Mouse (Mus musculus): ENCODE results near the gene Zp3. TPM values are rescaled to one million over a fixed set of nuclear protein-coding genes. Genes with fewer than 3 reads are reported as not detected.
A peak's percentile ranks its signal among the peaks of the same experiment; 100 is the strongest.

Zp3 gene
- polyA plus RNA-seq, 1 experiment, result not detected

DNA sequence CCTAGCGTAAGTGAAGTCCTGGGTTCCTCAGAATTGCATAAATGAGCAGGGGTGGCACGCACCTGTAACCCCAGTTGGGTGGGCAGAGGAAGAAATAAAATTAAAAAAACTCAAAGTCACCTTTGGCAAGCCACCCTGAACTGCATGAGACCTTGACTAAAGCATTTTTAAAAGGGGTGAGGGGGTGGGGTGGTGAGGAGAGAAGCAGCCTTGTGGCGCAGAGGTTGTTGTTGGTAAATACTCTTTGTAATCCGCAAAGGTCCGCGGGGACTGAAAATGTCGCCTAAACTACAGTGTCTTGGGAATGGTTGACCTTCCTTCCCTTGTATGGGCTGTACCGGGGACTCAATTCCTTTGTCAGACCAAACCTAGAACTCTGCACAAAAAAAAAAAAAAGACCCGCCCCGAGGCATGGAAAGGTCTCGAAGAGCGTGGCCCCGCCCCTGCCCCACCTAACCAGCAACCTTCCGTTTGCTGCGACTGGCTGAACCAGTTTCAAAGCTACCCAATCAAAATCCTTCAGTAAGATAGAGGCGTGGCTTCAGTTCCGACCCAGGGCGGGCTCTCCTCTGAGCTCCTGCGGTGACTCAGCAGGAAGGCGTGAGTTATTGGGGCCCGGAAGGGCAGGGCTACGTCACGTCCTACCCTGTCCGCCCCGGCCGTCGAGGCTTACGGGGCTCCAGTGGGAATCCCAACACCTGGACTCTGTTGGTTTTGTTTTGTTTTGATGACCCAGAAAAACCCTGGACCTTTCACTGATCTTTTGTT lies 22.5 kb upstream of the Zp3 start:
- no peak for TF ChIP-seq MYOG (IDR thresholded peaks at IDR 0.05; ENCODE audit: control insufficient read depth, extremely low read depth, insufficient read length)
- peak; percentile 71 for TF ChIP-seq MAX (IDR thresholded peaks at IDR 0.05)
- H3K36me3 ChIP-seq (ENCODE audit: control insufficient read depth, insufficient read depth), result no peaks in the 10 kb centered on the region
- H3K79me3 ChIP-seq (ENCODE audit: low read depth), result no peaks in the 10 kb centered on the region
- no peak overlapping the region for H3K4me3 ChIP-seq (ENCODE audit: insufficient read depth, poor library complexity, severe bottlenecking)
- no peak overlapping the region for H3ac ChIP-seq (ENCODE audit: control insufficient read depth, insufficient read length, low read depth)
- no peaks in the 10 kb centered on the region for H3K27me3 ChIP-seq (ENCODE audit: control insufficient read depth, insufficient read depth, insufficient read length)
- peaks cover 10% of the 10 kb centered on the region for H3K79me2 ChIP-seq (ENCODE audit: control insufficient read depth, insufficient read depth)

DNA sequence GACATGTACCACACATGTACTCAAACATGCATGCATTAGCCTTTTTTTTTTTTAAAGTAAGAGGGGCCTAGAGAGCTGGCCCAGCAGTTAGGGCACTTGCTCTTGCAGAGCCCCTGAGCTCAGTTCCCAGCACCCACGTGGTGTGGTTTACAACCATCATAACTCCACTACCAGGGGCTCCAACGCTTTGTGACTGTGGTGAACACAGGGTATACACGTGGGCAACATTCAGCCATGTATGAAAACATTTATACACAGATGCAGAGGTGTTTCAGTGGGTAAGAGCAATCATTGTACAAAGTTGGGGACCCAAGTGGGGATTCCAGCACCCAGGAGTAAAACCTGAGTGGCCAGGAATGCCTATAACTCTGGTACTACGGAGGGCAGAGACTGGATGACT lies 21.5 kb upstream of the Zp3 start:
- peaks cover 10% of the 10 kb centered on the region for H3K79me2 ChIP-seq (ENCODE audit: control insufficient read depth, insufficient read depth)
- H3K4me3 ChIP-seq (ENCODE audit: insufficient read depth, poor library complexity, severe bottlenecking), result no peak overlapping the region
- no peaks in the 10 kb centered on the region for H3K27me3 ChIP-seq (ENCODE audit: control insufficient read depth, insufficient read depth, insufficient read length)
- TF ChIP-seq CEBPB (IDR thresholded peaks at IDR 0.05; ENCODE audit: low read depth) (no peak), USF1 (IDR thresholded peaks at IDR 0.05; ENCODE audit: low read depth) (no peak), MYOD1 (IDR thresholded peaks at IDR 0.05; ENCODE audit: control insufficient read depth, insufficient read length, low read depth) (no peak), CTCF (IDR thresholded peaks at IDR 0.05; ENCODE audit: control insufficient read depth, insufficient read depth, insufficient read length) (no peak), MAX (IDR thresholded peaks at IDR 0.05) (no peak), FOSL1 (IDR thresholded peaks at IDR 0.05; ENCODE audit: insufficient read depth, low read length, poor library complexity, severe bottlenecking) (no peak), MYOG (IDR thresholded peaks at IDR 0.05; ENCODE audit: control insufficient read depth, extremely low read depth, insufficient read length) (no peak)
- H3ac ChIP-seq (ENCODE audit: control insufficient read depth, insufficient read length, low read depth), result no peak overlapping the region
- H3K79me3 ChIP-seq (ENCODE audit: low read depth), result no peaks in the 10 kb centered on the region
- no peaks in the 10 kb centered on the region for H3K36me3 ChIP-seq (ENCODE audit: control insufficient read depth, insufficient read depth)

DNA sequence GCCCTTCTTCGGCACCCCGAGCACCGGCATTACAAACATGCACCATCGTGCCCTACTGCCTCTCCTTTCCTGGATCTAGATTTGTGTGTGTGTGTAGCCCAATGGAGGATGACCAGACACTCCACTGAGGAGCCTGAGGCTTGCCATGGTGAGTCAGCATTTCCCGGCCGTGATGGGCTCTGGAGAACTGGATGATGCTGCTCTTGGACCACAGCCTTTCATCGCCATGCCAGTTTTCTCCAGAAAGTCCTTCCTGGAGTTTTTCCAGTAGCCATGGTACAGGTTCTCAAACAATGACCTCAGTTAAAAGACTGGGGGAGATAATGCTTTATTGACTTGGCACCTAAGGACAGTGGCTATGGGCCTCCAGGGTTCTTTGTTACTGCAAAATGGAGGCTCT lies 20.0 kb upstream of the Zp3 start:
- H3K36me3 ChIP-seq (ENCODE audit: control insufficient read depth, insufficient read depth), result no peaks in the 10 kb centered on the region
- no peaks in the 10 kb centered on the region for H3K27me3 ChIP-seq (ENCODE audit: control insufficient read depth, insufficient read depth, insufficient read length)
- TF ChIP-seq USF1 (IDR thresholded peaks at IDR 0.05; ENCODE audit: low read depth) (no peak), MYOG (IDR thresholded peaks at IDR 0.05; ENCODE audit: control insufficient read depth, extremely low read depth, insufficient read length) (no peak), MYOD1 (IDR thresholded peaks at IDR 0.05; ENCODE audit: control insufficient read depth, insufficient read length, low read depth) (no peak), CTCF (IDR thresholded peaks at IDR 0.05; ENCODE audit: control insufficient read depth, insufficient read depth, insufficient read length) (no peak), CEBPB (IDR thresholded peaks at IDR 0.05; ENCODE audit: low read depth) (no peak), FOSL1 (IDR thresholded peaks at IDR 0.05; ENCODE audit: insufficient read depth, low read length, poor library complexity, severe bottlenecking) (no peak), MAX (IDR thresholded peaks at IDR 0.05) (no peak)
- no peak overlapping the region for H3K4me3 ChIP-seq (ENCODE audit: insufficient read depth, poor library complexity, severe bottlenecking)
- H3K79me3 ChIP-seq (ENCODE audit: low read depth), result no peaks in the 10 kb centered on the region
- H3ac ChIP-seq (ENCODE audit: control insufficient read depth, insufficient read length, low read depth), result no peak overlapping the region
- peaks cover 10% of the 10 kb centered on the region for H3K79me2 ChIP-seq (ENCODE audit: control insufficient read depth, insufficient read depth)

DNA sequence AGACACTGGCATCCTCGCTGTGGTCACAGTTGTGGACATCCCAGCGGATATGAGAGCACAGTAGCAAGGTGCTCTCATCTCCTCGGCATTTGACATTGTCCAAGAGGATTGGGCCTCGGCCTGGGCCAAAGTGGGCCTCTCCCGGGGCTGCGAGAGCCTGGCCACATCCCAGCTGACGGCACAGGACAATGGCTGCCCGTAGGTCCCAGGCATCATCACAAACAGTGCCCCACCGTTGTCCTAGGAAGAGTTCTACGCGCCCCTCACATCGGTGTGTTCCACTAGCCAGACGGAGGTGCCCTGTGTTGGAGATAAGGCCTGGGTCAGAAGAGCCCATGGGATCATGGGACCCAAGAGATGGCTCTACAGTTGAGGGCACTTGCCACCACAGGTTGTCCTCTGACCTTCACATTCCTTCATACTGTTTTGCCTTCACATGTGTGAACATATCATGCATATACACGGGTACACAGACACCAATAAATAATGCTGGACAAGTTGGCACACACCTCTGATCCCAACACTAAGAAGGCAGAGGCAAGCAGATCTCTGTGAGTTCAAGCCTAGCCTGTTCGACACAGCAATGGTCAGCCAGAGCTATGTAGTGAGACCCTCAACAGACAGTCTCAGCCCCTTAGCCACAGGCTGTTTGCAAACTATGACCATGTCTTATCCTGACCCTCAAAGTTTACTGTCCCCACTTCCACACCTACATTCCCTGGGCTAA lies 18.8 kb upstream of the Zp3 start:
- H3K36me3 ChIP-seq (ENCODE audit: control insufficient read depth, insufficient read depth), result no peaks in the 10 kb centered on the region
- TF ChIP-seq CTCF (IDR thresholded peaks at IDR 0.05; ENCODE audit: control insufficient read depth, insufficient read depth, insufficient read length) (no peak), MYOD1 (IDR thresholded peaks at IDR 0.05; ENCODE audit: control insufficient read depth, insufficient read length, low read depth) (no peak), MAX (IDR thresholded peaks at IDR 0.05) (no peak), CEBPB (IDR thresholded peaks at IDR 0.05; ENCODE audit: low read depth) (no peak), USF1 (IDR thresholded peaks at IDR 0.05; ENCODE audit: low read depth) (no peak)
- H3K79me3 ChIP-seq (ENCODE audit: low read depth), result no peaks in the 10 kb centered on the region
- H3K4me3 ChIP-seq (ENCODE audit: insufficient read depth, poor library complexity, severe bottlenecking), result peak overlapping the region; percentile 31
- no peaks in the 10 kb centered on the region for H3K27me3 ChIP-seq (ENCODE audit: control insufficient read depth, insufficient read depth, insufficient read length)
- H3ac ChIP-seq (ENCODE audit: control insufficient read depth, insufficient read length, low read depth), result no peak overlapping the region
- H3K79me2 ChIP-seq (ENCODE audit: control insufficient read depth, insufficient read depth), result peaks cover 10% of the 10 kb centered on the region

DNA sequence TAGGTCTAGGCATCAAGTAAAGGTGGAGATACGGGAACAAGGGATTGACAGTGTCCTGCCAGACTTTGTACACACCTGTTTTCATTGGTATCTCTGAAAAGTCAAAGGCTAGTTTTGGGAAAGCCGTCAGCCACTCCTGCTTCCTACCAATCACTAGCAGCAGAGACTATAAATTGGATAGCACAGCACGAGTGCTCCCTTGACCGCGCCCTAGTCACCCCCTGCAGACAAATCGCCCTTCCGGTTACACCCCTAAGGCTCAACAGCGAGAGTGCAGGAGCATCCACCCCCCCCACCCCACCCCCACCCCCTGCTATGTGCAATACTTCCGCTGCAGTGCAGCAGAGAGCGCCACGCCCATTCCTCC lies 17.8 kb upstream of the Zp3 start:
- H3K79me3 ChIP-seq (ENCODE audit: low read depth), result no peaks in the 10 kb centered on the region
- no peaks in the 10 kb centered on the region for H3K27me3 ChIP-seq (ENCODE audit: control insufficient read depth, insufficient read depth, insufficient read length)
- H3K36me3 ChIP-seq (ENCODE audit: control insufficient read depth, insufficient read depth), result no peaks in the 10 kb centered on the region
- H3K4me3 ChIP-seq (ENCODE audit: insufficient read depth, poor library complexity, severe bottlenecking), result peak overlapping the region; percentile 31
- no peak for TF ChIP-seq USF1 (IDR thresholded peaks at IDR 0.05; ENCODE audit: low read depth)
- no peak for TF ChIP-seq CTCF (IDR thresholded peaks at IDR 0.05; ENCODE audit: control insufficient read depth, insufficient read depth, insufficient read length)
- TF ChIP-seq CEBPB (IDR thresholded peaks at IDR 0.05; ENCODE audit: low read depth), result no peak
- no peak for TF ChIP-seq MYOG (IDR thresholded peaks at IDR 0.05; ENCODE audit: control insufficient read depth, extremely low read depth, insufficient read length)
- no peak for TF ChIP-seq MYOD1 (IDR thresholded peaks at IDR 0.05; ENCODE audit: control insufficient read depth, insufficient read length, low read depth)
- no peak for TF ChIP-seq MAX (IDR thresholded peaks at IDR 0.05)
- H3K79me2 ChIP-seq (ENCODE audit: control insufficient read depth, insufficient read depth), result peaks cover 10% of the 10 kb centered on the region
- H3ac ChIP-seq (ENCODE audit: control insufficient read depth, insufficient read length, low read depth), result peak overlapping the region; percentile 55
